Mouse (Mus musculus) heart, embryonic 11.5 days (tissue): Measurements from ENCODE around the gene Pfkfb3. TPM values are rescaled to one million over a fixed set of nuclear protein-coding genes. Genes with fewer than 3 reads are reported as not detected.

ENCODE experiments used
- ATAC-seq: fragments of 200-750 bp; cut with Nextera tagmentation; replicated peaks from 2 replicates; pipeline ENCODE4 v1.8.0; 2017; ENCODE audit warnings: moderate library complexity; ENCODE audit not compliant: insufficient number of reproducible peaks, low FRiP score, low TSS enrichment
- H3K27ac ChIP-seq: fragments of 300-500 bp; sonication (generic); 2 replicates; pipeline ENCODE4 v1.5.1; 2014; ENCODE audit warnings: mild to moderate bottlenecking, low read depth, low read length
- H3K27me3 ChIP-seq: fragments of 300-500 bp; sonication (generic); 2 replicates; pipeline ENCODE4 v1.6.1; 2014; ENCODE audit warnings: mild to moderate bottlenecking, low read length, mixed read lengths; ENCODE audit not compliant: control insufficient read depth, insufficient read depth
- H3K36me3 ChIP-seq: fragments of 300-500 bp; sonication (generic); 2 replicates; pipeline ENCODE4 v1.6.1; 2014; ENCODE audit warnings: mild to moderate bottlenecking, low read length, moderate library complexity, mixed read lengths; ENCODE audit not compliant: control insufficient read depth, insufficient read depth
- H3K4me1 ChIP-seq: fragments of 300-500 bp; sonication (generic); 2 replicates; pipeline ENCODE4 v1.6.1; 2014; ENCODE audit warnings: low read length; ENCODE audit not compliant: control insufficient read depth, insufficient read depth
- H3K4me2 ChIP-seq: fragments of 300-500 bp; sonication (generic); 2 replicates; pipeline ENCODE4 v1.6.1; 2014; ENCODE audit warnings: mild to moderate bottlenecking, moderate library complexity
- H3K4me3 ChIP-seq: fragments of 300-500 bp; sonication (generic); 2 replicates; pipeline ENCODE4 v1.5.1; 2014; ENCODE audit warnings: low read depth, low read length
- H3K9ac ChIP-seq: fragments of 300-500 bp; sonication (generic); 2 replicates; pipeline ENCODE4 v1.6.1; 2014; ENCODE audit warnings: mild to moderate bottlenecking, low read depth, low read length, moderate library complexity
- H3K9me3 ChIP-seq: fragments of 300-500 bp; sonication (generic); replicated peaks from 2 replicates; pipeline ENCODE4 v1.6.1; 2016; ENCODE audit warnings: low read length; ENCODE audit not compliant: control insufficient read depth
- WGBS: fragments of 180-500 bp; shearing (Covaris S2); extraction: QIAGEN DNeasy Blood & Tissue Kit; methylation state at CpG from one replicate; pipeline ENCODE4 v1.1.7; 2014; ENCODE audit not compliant: insufficient replicate concordance; 5-methylcytosine and 5-hydroxymethylcytosine counted together
- polyA plus RNA-seq: library from polyadenylated mRNA; unstranded; fragments of >200 nt; fragmentation: Nextera tagmentation; extraction: Ambion mirVana; gene quantifications from 2 replicates; pipeline ENCODE4 v1.2.1, GENCODE M21; 2014

Pfkfb3 gene
- polyA plus RNA-seq, 1 experiment from 2014 or later = 17.0 TPM

DNA sequence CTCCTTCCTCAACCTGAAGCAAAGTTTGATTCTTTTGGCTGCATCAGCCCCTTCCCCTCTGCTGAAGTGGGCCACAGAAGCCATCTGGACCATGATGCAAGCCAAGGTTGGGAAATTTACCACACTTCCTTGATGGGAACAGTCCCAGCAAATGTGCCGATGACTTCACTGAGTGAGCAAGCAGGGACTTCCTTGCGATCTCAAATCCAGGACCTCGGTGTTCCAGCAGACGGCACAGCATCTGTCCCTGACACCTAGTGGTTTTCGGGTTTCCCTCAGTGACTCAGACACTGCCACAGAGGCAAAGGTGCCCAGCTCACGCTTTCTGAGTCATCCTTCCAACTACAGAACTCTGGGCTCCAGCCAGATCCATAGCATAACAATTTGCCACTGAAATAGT, 23.8 kb downstream of the Pfkfb3 start:
- Histone ChIP-seq H3K27ac (no peak overlapping the region), H3K4me1 (peaks cover 4% of the 10 kb centered on the region; the same call in 1 of the 2 replicates), H3K9ac (no peak overlapping the region), H3K9me3 (no peaks in the 10 kb centered on the region), H3K4me3 (no peak overlapping the region), H3K36me3 (no peaks in the 10 kb centered on the region), H3K27me3 (no peaks in the 10 kb centered on the region), H3K4me2 (no peak overlapping the region)
- ATAC-seq = no peak
- 61% methylated on average over 6 of the region's 6 CpGs for WGBS

DNA sequence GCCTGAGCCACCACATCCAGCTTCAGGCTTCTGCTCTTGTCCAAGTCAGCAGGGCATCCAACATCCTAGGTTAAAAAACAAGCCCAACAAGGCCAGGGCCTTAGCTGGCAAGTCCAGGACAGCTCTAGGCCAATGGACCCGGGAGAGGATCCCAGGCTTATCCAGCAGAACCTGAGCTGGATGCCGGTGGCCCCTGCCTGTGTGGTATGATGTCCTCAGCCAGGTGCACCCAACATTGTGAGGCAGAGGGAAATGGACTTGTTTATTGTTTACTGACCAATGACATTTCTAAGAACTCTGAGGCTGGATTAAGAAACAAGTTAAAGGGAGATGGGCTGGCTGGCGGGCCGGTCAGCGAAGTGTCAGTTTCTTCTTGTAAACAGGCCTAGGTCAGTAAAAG, 27.8 kb downstream of the Pfkfb3 start:
- no peak overlapping the region for H3K27ac ChIP-seq
- H3K4me3 ChIP-seq = no peak overlapping the region
- 83% methylated on average over 5 of the region's 5 CpGs for WGBS
- H3K36me3 ChIP-seq = no peaks in the 10 kb centered on the region
- no peak overlapping the region for H3K4me2 ChIP-seq
- H3K27me3 ChIP-seq = no peaks in the 10 kb centered on the region
- H3K9ac ChIP-seq = no peak overlapping the region
- ATAC-seq = no peak
- no peaks in the 10 kb centered on the region for H3K4me1 ChIP-seq
- H3K9me3 ChIP-seq = no peaks in the 10 kb centered on the region

DNA sequence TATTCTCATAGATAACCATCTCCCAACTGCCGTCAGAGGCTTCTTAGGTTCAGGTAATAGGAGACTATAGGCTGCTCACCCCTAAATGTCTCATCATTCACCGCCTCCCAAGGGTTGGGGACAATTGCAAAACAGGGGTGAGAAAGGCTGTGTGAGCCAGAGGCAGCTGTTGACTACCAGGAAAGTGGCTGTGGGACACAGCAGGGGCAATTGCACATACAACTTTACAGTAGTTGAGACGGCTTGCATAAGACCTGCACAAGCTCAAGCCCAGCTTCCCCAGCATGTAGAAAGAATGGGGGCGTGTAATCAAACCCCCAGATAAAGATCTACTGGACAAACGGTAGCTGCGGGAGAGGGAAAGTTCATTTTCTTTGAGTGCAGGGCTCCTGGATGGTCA, 29.1 kb downstream of the Pfkfb3 start:
- no peaks in the 10 kb centered on the region for H3K4me1 ChIP-seq
- no peak for ATAC-seq
- H3K27me3 ChIP-seq = no peaks in the 10 kb centered on the region
- WGBS = 69% methylated on average over 6 of the region's 6 CpGs
- no peaks in the 10 kb centered on the region for H3K9me3 ChIP-seq
- H3K27ac ChIP-seq = no peak overlapping the region
- no peak overlapping the region for H3K9ac ChIP-seq
- no peaks in the 10 kb centered on the region for H3K36me3 ChIP-seq
- no peak overlapping the region for H3K4me3 ChIP-seq
- H3K4me2 ChIP-seq = no peak overlapping the region

DNA sequence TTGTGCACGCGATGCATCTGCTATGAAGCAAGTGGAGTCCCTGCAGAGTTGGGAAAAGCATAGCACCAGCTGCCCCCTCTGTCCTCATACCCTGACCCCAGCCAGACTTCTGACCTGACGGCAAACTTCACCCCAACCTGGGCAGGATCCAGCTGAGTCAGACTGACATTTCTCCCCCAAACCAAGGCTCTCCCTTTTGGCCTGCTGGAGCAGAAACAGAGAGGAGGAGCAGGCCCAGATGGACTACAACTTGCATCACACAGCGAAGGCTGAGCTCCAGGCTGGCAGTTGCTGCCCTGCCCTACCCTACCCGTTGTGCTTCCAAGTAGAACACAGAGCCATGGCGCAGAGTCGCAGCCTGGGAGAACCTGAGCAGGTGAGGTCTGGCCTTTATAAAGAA, 32.1 kb downstream of the Pfkfb3 start:
- no peak overlapping the region for H3K27ac ChIP-seq
- H3K9me3 ChIP-seq = no peaks in the 10 kb centered on the region
- no peaks in the 10 kb centered on the region for H3K36me3 ChIP-seq
- no peaks in the 10 kb centered on the region for H3K27me3 ChIP-seq
- WGBS = 81% methylated on average over 7 of the region's 7 CpGs
- H3K4me1 ChIP-seq = no peaks in the 10 kb centered on the region
- H3K4me2 ChIP-seq = no peak overlapping the region
- ATAC-seq = no peak
- no peak overlapping the region for H3K4me3 ChIP-seq
- H3K9ac ChIP-seq = no peak overlapping the region

DNA sequence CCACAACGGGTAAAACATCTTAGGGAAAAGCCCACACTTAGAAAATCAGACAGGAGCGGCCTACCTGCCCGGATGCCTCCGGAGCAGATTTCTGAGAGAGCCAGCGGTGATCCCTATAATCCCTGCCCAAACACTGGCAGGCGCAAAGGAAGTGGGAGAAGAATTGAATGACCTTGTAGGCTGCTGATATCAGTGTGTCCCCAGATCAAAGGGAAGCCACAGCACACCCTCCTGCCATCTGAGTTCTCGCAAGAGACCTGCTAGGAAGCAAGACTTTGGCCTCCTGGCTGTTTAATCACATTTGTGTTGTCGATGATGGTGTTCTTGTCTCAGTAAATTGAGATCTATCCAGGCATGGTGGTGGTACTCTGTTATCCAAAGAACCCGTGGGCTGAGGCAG, 33.1 kb downstream of the Pfkfb3 start:
- no peak overlapping the region for H3K27ac ChIP-seq
- no peak overlapping the region for H3K4me3 ChIP-seq
- no peak for ATAC-seq
- no peaks in the 10 kb centered on the region for H3K36me3 ChIP-seq
- no peak overlapping the region for H3K4me2 ChIP-seq
- H3K4me1 ChIP-seq = no peaks in the 10 kb centered on the region
- no peak overlapping the region for H3K9ac ChIP-seq
- H3K9me3 ChIP-seq = no peaks in the 10 kb centered on the region
- H3K27me3 ChIP-seq = no peaks in the 10 kb centered on the region
- WGBS = 63% methylated on average over 9 of the region's 9 CpGs

DNA sequence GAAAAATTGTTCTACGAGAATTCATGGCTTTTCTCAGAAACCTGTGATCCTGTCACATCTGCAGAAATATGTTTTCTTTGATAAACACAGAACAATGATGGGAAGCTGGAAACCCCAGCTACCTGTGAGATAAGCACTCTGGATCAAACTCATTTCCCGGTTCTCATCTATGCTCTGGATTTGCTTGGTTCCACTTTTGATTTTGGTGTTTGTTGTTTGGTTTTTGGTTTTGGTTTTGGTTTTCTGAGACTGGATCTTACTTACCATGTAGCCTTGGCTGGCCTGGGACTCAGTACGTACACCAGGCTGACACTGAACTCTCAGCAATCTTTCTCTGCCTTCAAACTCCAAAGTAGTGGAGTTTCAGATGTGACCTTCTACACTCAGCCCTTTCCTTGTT, 38.0 kb downstream of the Pfkfb3 start:
- ATAC-seq = no peak
- Histone ChIP-seq H3K27ac (no peak overlapping the region), H3K9ac (no peak overlapping the region), H3K27me3 (no peaks in the 10 kb centered on the region), H3K4me3 (no peak overlapping the region), H3K9me3 (no peaks in the 10 kb centered on the region), H3K36me3 (no peaks in the 10 kb centered on the region), H3K4me1 (peaks cover 6% of the 10 kb centered on the region; the same call in 1 of the 2 replicates), H3K4me2 (no peak overlapping the region)
- 70% methylated on average over 3 of the region's 3 CpGs for WGBS

DNA sequence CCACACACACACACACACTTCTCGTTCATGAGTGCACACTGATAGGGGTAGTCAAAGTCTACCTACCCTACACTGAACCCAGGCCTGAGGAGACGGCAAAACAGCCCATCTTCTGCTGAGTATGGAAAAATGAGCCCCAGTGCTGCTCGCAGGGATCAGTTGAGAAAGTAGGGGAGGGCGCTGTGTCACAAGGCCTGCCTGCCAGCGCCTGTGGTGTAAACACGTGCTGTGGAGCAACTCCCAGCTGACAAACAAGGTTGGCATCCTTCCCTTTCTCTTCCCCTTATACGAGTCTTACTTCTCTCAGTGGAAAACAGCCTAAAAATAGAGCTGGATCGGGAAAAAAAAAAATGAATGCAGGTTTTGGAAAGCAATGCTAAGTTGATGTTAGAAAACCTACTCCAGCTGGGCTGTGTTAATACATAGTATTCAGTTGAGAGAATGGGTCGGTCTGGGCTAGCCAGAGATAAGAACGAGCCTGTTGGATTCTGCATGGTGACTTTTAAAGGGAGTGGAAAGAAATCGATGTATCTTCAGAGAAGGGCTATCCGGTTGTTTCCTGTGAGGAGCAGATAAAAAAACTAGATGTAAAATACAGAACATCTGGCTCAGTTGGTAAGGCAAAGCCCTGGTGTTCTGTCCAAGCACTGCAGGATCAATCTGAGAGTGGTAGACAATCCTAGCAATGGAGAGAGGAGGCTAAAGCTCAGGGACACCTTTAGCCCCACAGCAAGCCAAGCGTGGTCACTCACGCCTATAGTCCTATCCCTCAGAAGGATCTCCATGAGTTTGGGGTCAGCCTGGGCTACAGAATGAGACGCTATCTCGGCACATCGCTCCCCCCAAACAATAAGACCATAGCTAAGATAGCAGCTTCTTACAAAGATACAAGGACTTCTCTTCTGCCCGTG, 40.6 kb downstream of the Pfkfb3 start:
- Histone ChIP-seq H3K36me3 (no peaks in the 10 kb centered on the region), H3K9me3 (no peaks in the 10 kb centered on the region), H3K27ac (no peak overlapping the region), H3K4me1 (peaks cover 6% of the 10 kb centered on the region; the same call in 1 of the 2 replicates), H3K4me2 (no peak overlapping the region), H3K4me3 (no peak overlapping the region), H3K27me3 (no peaks in the 10 kb centered on the region), H3K9ac (no peak overlapping the region)
- WGBS = 46% methylated on average over 18 of the region's 18 CpGs
- ATAC-seq = no peak

DNA sequence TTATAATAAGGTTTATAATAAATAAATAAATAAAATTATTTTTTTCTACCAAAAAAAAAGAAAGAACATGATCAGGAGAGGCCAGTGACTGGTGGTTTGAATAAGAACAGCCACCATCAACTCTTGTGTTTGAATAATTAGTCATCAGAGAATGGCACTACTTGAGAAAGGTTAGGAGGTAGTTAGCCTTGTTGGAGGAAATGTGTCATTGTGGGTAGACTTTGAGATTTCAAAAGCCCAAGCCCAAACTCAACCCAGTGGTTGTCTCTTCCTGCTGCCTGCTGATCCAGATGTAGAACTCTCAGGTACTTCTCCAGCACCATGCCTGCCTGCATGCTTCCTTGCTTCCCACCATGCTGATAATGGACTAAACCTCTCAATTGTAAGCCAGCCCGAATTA, 41.8 kb downstream of the Pfkfb3 start:
- ATAC-seq = no peak
- Histone ChIP-seq H3K9ac (no peak overlapping the region), H3K27me3 (no peaks in the 10 kb centered on the region), H3K27ac (no peak overlapping the region), H3K4me1 (peaks cover 6% of the 10 kb centered on the region; the same call in 1 of the 2 replicates), H3K4me2 (no peak overlapping the region), H3K36me3 (no peaks in the 10 kb centered on the region), H3K9me3 (no peaks in the 10 kb centered on the region), H3K4me3 (no peak overlapping the region)
- WGBS = 76% methylated on average over 1 of the region's 1 CpGs

DNA sequence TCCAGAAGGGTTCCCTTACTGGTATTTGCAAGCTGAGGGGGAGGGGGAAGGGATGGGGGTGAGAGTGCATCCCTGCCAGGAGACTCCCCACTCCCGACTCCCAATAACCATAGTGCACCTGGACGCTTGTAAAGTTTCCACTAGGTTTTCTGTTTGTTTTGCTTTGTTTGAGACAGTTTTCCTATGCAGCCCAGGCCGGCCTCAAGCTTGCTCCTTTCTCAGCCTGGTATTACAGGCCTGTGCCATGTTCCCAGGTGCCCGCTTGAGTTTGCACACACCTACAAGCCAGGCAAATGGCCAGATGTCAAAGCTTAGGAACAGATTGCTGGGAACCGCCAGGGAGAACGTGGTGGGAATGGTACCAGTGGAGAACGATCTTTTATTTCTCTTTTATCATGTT, 50.1 kb downstream of the Pfkfb3 start:
- peaks cover 27% of the 10 kb centered on the region for H3K4me1 ChIP-seq
- WGBS = 19% methylated on average over 7 of the region's 7 CpGs
- peak overlapping the region; percentile 77 for H3K9ac ChIP-seq
- no peaks in the 10 kb centered on the region for H3K9me3 ChIP-seq
- no peak for ATAC-seq
- H3K27ac ChIP-seq = peak overlapping the region; percentile 86
- no peaks in the 10 kb centered on the region for H3K27me3 ChIP-seq
- peak overlapping the region; percentile 70 for H3K4me3 ChIP-seq
- peak overlapping the region; percentile 85 for H3K4me2 ChIP-seq
- H3K36me3 ChIP-seq = no peaks in the 10 kb centered on the region
